Mouse (Mus musculus): ENCODE measurements at regions not wholly inside any gene's neighbourhood (a gene's known extent, or its start where the extent isn't known, plus 50 kb on each side); places are given as distances from the start of the nearest gene placed in this dataset.
"Not testable (repeated sequence)": the region's sequence is repeated elsewhere in the genome, so short reads cannot be mapped to it uniquely, and the experiment has no call there.

DNA sequence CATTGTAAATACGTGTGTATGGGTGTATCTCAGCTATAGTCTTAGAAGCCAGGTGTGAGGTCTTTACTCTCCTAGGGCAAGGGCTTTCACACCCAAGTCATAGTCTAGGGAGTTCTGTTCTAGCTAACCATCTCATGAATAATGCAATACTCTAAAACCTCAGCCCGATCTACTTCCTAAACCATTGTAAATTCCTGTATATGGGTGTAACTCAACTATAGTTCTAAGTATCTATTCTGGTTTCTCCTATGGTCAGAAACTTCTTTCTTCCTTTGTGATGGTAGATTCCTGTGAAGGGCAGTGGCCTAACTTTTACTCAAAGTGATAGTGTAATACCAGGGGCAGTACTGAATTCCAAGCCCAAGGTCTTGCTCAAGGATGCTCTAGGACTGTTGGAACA lies 58.7 kb upstream of the Srd5a3 start:
- WGBS = 75% methylated on average over 2 of the region's 2 CpGs
- not testable (repeated sequence) for ATAC-seq (ENCODE audit: borderline replicate concordance, extremely low read depth, low FRiP score, low TSS enrichment); H3K4me2 ChIP-seq; H3K4me1 ChIP-seq; H3K4me3 ChIP-seq; H3K9ac ChIP-seq; H3K27ac ChIP-seq; H3K36me3 ChIP-seq; H3K27me3 ChIP-seq; H3K9me3 ChIP-seq

DNA sequence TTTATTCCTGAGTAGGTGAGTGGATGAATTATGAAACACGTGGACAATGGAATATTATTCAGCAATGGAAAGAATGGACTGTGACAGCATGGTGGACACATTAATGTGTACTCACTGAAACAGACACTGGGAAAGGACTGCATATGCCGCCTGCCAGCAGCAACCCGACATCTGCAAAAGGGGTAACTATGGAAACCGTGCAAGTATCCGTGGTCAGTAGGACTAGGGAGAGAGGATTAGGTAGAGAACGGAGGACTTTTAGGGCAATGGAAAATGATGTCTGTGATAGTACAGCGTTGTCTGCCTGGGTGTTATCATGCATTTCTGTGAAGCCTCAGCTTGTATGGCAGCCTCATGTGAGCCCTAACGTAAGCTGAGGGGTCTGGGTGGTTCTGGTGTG lies 59.6 kb upstream of the Srd5a3 start:
- Histone ChIP-seq H3K36me3 (no peaks in the 10 kb centered on the region), H3K4me1 (peaks cover 3% of the 10 kb centered on the region; the same call in 1 of the 2 replicates), H3K4me2 (no peak overlapping the region), H3K9ac (no peak overlapping the region), H3K27ac (peak overlapping the region; percentile 25; the same call in 1 of the 2 replicates), H3K9me3 (no peaks in the 10 kb centered on the region), H3K4me3 (no peak overlapping the region), H3K27me3 (no peaks in the 10 kb centered on the region)
- 83% methylated on average over 8 of the region's 8 CpGs for WGBS
- ATAC-seq (ENCODE audit: borderline replicate concordance, extremely low read depth, low FRiP score, low TSS enrichment) = no peak

DNA sequence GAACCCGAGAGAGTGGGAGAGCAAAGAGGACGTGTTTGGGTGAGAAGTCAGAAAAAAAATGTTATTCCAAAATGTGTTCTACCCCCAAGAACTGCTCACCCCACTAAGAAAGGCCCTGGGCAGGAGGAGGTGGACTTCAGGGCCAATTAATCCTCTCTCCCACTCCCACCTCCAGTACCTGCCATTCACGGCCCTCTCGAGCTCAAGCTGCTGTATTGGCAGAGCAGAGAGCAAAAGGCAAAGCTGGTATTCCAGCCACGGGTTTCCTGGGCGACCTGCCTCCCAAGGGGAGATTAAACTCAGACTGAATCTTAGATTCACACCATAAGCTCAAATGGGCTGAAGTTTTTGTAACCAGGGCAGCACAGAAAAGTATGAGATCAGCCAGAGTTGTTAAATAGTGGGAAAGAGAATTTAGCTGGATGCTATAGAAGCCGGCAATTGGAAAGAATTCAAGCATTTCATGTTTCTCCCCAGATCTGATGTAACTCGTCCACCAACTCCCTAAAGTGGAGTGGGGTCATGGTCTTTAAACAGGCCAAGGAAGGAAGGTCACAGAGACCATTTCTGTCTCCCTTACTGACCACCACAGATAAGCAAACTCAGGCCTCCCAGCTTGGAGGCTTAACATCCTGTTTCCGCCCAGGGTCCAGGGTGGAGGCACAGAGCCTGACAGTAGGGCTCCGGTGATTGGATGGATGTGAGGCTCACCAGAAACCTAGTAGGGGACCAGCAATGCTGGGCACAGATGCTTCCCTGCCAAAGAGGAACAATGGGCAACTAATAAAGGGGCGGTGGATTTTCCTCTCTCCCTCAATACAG lies 60.7 kb upstream of the Srd5a3 start:
- ATAC-seq (ENCODE audit: borderline replicate concordance, extremely low read depth, low FRiP score, low TSS enrichment) = peak; percentile 67; the same call in 1 of the 2 replicates
- 49% methylated on average over 11 of the region's 11 CpGs for WGBS
- no peak overlapping the region for H3K4me3 ChIP-seq
- no peaks in the 10 kb centered on the region for H3K36me3 ChIP-seq
- H3K4me1 ChIP-seq = peaks cover 4% of the 10 kb centered on the region; the same call in 1 of the 2 replicates
- H3K27me3 ChIP-seq = no peaks in the 10 kb centered on the region
- H3K4me2 ChIP-seq = no peak overlapping the region
- peak overlapping the region; percentile 74 for H3K27ac ChIP-seq
- H3K9me3 ChIP-seq = no peaks in the 10 kb centered on the region
- H3K9ac ChIP-seq = no peak overlapping the region

DNA sequence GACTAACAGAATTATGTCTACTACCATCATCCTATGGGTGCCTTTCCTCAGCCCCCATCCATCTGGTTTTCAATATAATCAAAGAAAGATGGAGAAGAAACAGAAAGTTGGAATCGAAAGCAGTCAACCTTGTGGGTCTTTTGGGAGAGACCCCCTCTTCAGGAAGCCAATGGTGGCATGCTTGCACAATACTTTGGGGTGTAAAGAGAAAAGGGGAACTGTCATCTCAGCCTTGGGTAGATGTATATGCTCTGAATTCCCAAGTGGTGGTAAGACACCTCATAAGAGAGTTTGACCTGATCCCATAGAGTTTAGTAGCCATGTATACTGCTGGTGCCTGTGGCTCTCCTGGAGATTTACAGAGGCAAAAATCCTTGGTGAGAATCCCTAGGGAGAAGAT lies 61.6 kb upstream of the Srd5a3 start:
- Histone ChIP-seq H3K4me1 (peaks cover 4% of the 10 kb centered on the region; the same call in 1 of the 2 replicates), H3K36me3 (no peaks in the 10 kb centered on the region), H3K4me3 (no peak overlapping the region), H3K9me3 (no peaks in the 10 kb centered on the region), H3K4me2 (no peak overlapping the region), H3K27me3 (no peaks in the 10 kb centered on the region), H3K27ac (peak overlapping the region; percentile 74; the same call in 1 of the 2 replicates), H3K9ac (no peak overlapping the region)
- 89% methylated on average over 1 of the region's 1 CpGs for WGBS
- no peak for ATAC-seq (ENCODE audit: borderline replicate concordance, extremely low read depth, low FRiP score, low TSS enrichment)

DNA sequence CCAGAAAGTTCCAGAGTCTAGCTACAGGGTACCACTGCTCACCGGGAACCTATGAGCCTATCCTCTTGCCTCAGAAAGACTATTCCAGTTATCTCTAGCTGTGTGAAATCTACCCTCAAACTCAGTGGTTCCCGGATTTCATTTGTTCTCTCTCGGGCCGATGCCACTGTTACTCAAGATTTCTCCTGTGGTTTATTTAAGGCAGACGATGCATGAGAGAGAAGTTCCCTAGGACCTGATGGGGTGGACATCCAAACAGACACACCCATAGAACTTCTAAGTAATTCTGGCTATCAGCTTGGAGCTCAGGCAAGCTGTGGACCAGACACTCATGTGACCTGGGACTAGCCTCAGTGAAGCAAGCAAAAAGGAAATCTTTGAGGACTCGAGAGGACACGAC lies 63.8 kb upstream of the Srd5a3 start:
- ATAC-seq (ENCODE audit: borderline replicate concordance, extremely low read depth, low FRiP score, low TSS enrichment) = no peak
- H3K4me3 ChIP-seq = no peak overlapping the region
- no peaks in the 10 kb centered on the region for H3K27me3 ChIP-seq
- H3K9me3 ChIP-seq = no peaks in the 10 kb centered on the region
- no peaks in the 10 kb centered on the region for H3K36me3 ChIP-seq
- H3K27ac ChIP-seq = no peak overlapping the region
- WGBS = 84% methylated on average over 7 of the region's 7 CpGs
- no peak overlapping the region for H3K4me2 ChIP-seq
- H3K4me1 ChIP-seq = peaks cover 4% of the 10 kb centered on the region; the same call in 1 of the 2 replicates
- H3K9ac ChIP-seq = no peak overlapping the region

DNA sequence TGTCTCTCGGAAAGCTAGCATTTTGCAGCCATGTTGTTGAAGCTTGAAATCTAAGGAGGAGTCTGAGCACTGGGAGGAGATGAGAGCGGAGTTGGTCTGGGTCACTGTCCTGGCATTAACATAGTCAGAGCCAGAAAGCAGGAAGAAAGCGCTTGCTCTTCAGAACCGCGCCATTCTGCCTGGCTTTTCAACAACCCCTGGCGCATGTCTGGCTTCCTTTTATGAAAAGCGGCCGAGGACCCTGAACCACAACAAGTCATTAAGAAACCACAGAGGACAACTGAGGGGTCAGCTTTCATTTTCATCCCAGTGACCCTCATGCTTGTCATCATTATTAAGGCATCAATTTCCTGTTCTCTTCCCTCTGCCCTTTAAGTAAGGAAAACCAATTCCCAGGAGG lies 64.7 kb upstream of the Srd5a3 start:
- Histone ChIP-seq H3K4me3 (no peak overlapping the region), H3K27me3 (no peaks in the 10 kb centered on the region), H3K27ac (no peak overlapping the region)

DNA sequence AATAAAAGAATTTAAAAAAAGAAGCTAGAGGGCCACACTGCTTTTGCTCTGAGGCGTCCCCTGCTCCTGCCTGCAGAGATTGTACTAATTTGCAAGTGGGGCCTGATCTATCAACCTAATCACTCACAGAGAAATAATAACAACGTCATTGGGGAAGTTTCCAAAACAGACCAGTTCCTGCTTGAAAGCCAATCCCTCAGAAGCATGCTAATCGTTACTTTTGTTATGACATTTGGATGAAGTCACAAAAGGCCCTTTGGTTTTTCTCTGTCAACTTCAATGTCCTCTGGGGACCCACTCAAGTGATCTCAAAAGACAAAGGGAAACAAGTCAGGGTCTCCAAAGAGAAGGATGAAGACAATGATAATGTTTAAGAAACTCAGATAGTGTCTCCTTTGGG lies 72.2 kb upstream of the Srd5a3 start:
- 43% methylated on average over 3 of the region's 3 CpGs for WGBS
- Histone ChIP-seq H3K9ac (no peak overlapping the region), H3K9me3 (no peaks in the 10 kb centered on the region), H3K27ac (no peak overlapping the region), H3K4me3 (no peak overlapping the region), H3K4me2 (no peak overlapping the region), H3K36me3 (no peaks in the 10 kb centered on the region), H3K27me3 (no peaks in the 10 kb centered on the region), H3K4me1 (peaks cover 7% of the 10 kb centered on the region; the same call in 1 of the 2 replicates)
- no peak for ATAC-seq (ENCODE audit: borderline replicate concordance, extremely low read depth, low FRiP score, low TSS enrichment)

More for the DNA sequence above, 64.7 kb upstream of the Srd5a3 start:
- Histone ChIP-seq H3K9ac (no peak overlapping the region), H3K36me3 (no peaks in the 10 kb centered on the region), H3K4me2 (0 out of 2 replicates have a peak overlapping the region, but pooled peaks have one; percentile 9), H3K4me1 (peaks cover 4% of the 10 kb centered on the region; the same call in 1 of the 2 replicates), H3K9me3 (no peaks in the 10 kb centered on the region)
- ATAC-seq (ENCODE audit: borderline replicate concordance, extremely low read depth, low FRiP score, low TSS enrichment) = no peak
- WGBS = 39% methylated on average over 8 of the region's 8 CpGs

DNA sequence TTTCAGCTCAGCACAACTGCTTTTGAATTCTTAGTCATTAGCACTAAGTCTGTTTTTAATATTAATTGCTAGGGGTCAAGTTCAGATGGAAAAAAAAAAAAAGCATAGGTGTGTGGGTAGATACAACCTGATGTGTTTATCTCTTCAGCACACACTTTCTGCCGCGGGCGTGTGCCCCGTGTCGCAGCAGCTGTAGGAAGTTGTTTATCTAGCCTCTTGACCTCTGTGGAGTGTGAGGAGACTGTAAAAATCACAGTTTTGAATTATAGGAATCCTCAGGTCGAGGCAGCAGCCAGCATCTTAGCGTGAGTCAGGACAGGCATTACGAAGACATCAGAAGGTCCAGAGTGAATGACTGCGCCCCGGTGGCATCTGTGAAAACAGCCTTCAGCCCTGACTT lies 72.8 kb upstream of the Srd5a3 start:
- no peak for ATAC-seq (ENCODE audit: borderline replicate concordance, extremely low read depth, low FRiP score, low TSS enrichment)
- 13% methylated on average over 10 of the region's 10 CpGs for WGBS
- no peaks in the 10 kb centered on the region for H3K9me3 ChIP-seq
- no peaks in the 10 kb centered on the region for H3K36me3 ChIP-seq
- no peak overlapping the region for H3K27ac ChIP-seq
- H3K4me2 ChIP-seq = no peak overlapping the region
- no peaks in the 10 kb centered on the region for H3K27me3 ChIP-seq
- no peak overlapping the region for H3K4me3 ChIP-seq
- peaks cover 7% of the 10 kb centered on the region; the same call in 1 of the 2 replicates for H3K4me1 ChIP-seq
- H3K9ac ChIP-seq = no peak overlapping the region

DNA sequence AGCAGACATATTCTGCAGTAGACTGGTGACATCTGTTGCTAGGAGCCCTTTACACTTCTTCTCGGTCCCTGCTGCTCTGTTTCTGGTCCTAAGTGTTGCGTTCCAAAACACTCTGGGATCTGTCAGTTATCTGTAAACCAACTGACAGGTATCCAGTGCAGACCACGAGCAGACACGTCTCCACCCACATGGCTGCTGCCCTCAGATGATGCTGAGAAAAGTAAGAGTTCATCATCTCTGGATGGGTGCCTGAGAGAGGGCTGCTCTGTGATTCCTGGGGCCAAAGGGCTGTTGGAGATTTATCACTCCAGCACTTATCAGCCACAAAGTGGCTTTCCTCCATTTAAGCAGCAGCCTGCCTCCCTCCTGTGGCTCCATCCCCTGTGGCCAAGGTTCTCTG lies 74.3 kb upstream of the Srd5a3 start:
- Histone ChIP-seq H3K27me3 (no peaks in the 10 kb centered on the region), H3K4me1 (peaks cover 7% of the 10 kb centered on the region; the same call in 1 of the 2 replicates), H3K36me3 (no peaks in the 10 kb centered on the region), H3K9ac (no peak overlapping the region), H3K27ac (no peak overlapping the region), H3K4me2 (no peak overlapping the region), H3K9me3 (no peaks in the 10 kb centered on the region), H3K4me3 (no peak overlapping the region)
- ATAC-seq (ENCODE audit: borderline replicate concordance, extremely low read depth, low FRiP score, low TSS enrichment) = no peak
- 24% methylated on average over 4 of the region's 4 CpGs for WGBS

DNA sequence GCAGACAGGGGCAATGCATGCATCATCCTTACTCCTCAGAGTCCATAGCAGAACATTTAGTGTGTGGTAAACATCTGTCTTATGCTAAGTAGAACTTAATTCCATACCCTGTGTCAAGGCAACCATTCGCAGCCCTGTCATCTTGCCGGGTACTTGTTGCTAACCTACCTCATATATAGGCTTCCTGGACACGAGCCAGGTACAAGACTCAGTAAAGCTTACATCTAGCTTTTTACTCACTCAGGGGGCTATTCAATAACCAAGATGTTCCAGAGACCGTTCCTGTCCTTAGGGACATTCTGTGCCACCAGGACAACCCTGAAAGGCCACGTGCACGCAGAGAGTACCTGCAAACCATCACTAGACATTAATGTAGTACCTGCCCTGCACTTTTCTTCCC lies 74.8 kb upstream of the Srd5a3 start:
- Histone ChIP-seq H3K4me3 (no peak overlapping the region), H3K27ac (no peak overlapping the region), H3K36me3 (no peaks in the 10 kb centered on the region), H3K4me2 (no peak overlapping the region), H3K4me1 (peaks cover 7% of the 10 kb centered on the region; the same call in 1 of the 2 replicates), H3K27me3 (no peaks in the 10 kb centered on the region), H3K9me3 (no peaks in the 10 kb centered on the region), H3K9ac (no peak overlapping the region)
- ATAC-seq (ENCODE audit: borderline replicate concordance, extremely low read depth, low FRiP score, low TSS enrichment) = no peak
- WGBS = 55% methylated on average over 6 of the region's 6 CpGs

DNA sequence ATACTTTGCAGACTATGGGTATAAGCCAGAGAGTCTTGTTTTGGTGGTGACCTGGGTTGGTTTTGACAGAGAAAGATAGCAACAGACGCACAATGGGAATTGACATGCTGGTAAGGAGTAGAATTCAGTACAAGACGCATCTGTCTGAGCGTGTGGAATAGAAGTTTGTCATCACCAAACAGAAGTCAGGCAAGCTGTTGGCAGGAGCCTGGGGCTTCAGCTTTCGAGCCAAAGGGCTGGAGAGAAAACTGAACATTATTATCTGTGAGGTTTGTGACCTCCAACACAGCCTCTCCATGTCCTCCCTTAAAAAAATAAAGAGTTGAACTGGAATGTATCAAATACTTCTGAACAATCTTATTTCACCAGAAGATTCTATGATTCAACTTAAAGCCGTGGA lies 75.4 kb upstream of the Srd5a3 start:
- no peak overlapping the region for H3K9ac ChIP-seq
- H3K27me3 ChIP-seq = no peaks in the 10 kb centered on the region
- no peak overlapping the region for H3K4me3 ChIP-seq
- H3K27ac ChIP-seq = no peak overlapping the region
- H3K4me1 ChIP-seq = peaks cover 7% of the 10 kb centered on the region; the same call in 1 of the 2 replicates
- no peak overlapping the region for H3K4me2 ChIP-seq
- 40% methylated on average over 5 of the region's 5 CpGs for WGBS
- no peaks in the 10 kb centered on the region for H3K9me3 ChIP-seq
- no peak for ATAC-seq (ENCODE audit: borderline replicate concordance, extremely low read depth, low FRiP score, low TSS enrichment)
- no peaks in the 10 kb centered on the region for H3K36me3 ChIP-seq

DNA sequence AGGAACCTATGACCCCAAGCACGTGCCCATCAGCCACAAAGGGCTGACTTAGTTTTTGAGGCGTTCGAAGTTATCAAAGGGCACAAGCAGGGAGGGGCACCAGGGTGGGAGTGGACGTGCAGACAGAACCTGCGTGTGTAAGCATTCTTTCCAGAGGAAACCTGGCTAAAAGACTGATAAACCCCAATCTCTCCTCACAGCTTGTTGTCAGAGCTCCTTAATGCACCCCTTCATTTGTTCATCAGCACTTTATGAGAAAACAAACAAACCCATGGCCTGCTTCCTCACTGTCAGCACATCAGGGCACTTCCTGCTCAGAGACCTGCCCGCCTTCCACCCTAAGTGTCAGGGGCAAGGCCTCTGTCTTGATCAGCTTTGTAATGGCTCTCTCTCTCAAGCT lies 76.6 kb upstream of the Srd5a3 start:
- no peak overlapping the region for H3K4me3 ChIP-seq
- H3K9ac ChIP-seq = no peak overlapping the region
- no peak for ATAC-seq (ENCODE audit: borderline replicate concordance, extremely low read depth, low FRiP score, low TSS enrichment)
- H3K9me3 ChIP-seq = no peaks in the 10 kb centered on the region
- H3K4me1 ChIP-seq = peaks cover 7% of the 10 kb centered on the region; the same call in 1 of the 2 replicates
- no peak overlapping the region for H3K27ac ChIP-seq
- H3K27me3 ChIP-seq = no peaks in the 10 kb centered on the region
- no peaks in the 10 kb centered on the region for H3K36me3 ChIP-seq
- WGBS = 39% methylated on average over 6 of the region's 6 CpGs
- H3K4me2 ChIP-seq = no peak overlapping the region

Data from lung, embryonic 15.5 days (tissue).